Mouse (Mus musculus) heart, postnatal 0 days (tissue): ENCODE results near the gene Efemp2. TPM values are rescaled to one million over a fixed set of nuclear protein-coding genes. Genes with fewer than 3 reads are reported as not detected.
A peak's percentile ranks its signal among the peaks of the same experiment; 100 is the strongest.

Experiments used
- ATAC-seq: fragments of 200-750 bp; cut with Nextera tagmentation; 2 replicates; pipeline ENCODE4 v1.8.0; 2017; ENCODE audit warnings: low read depth, moderate number of reproducible peaks, moderate library complexity; ENCODE audit not compliant: insufficient read depth
- DNase-seq: peaks from one replicate; pipeline ENCODE4 v3.0.0-alpha.2; 2016; ENCODE audit warnings: low spot score
- H3K27ac ChIP-seq: fragments of 300-500 bp; sonication (generic); 2 replicates; pipeline ENCODE4 v1.5.1; 2014; ENCODE audit warnings: low read depth, mild to moderate bottlenecking
- H3K27me3 ChIP-seq: fragments of 300-500 bp; sonication (generic); 2 replicates; pipeline ENCODE4 v1.6.1; 2014; ENCODE audit warnings: low read length, mixed read lengths; ENCODE audit not compliant: control insufficient read depth, insufficient read depth
- H3K36me3 ChIP-seq: fragments of 300-500 bp; sonication (generic); replicated peaks from 2 replicates; pipeline ENCODE4 v1.6.1; 2014; ENCODE audit warnings: low read length, mixed read lengths; ENCODE audit not compliant: control insufficient read depth, insufficient read depth
- H3K4me1 ChIP-seq: fragments of 300-500 bp; sonication (generic); 2 replicates; pipeline ENCODE4 v1.6.1; 2014; ENCODE audit warnings: antibody characterized with exemption; ENCODE audit not compliant: control insufficient read depth, insufficient read depth
- H3K4me2 ChIP-seq: fragments of 300-500 bp; sonication (generic); 2 replicates; pipeline ENCODE4 v1.6.1; 2014; ENCODE audit warnings: low read depth, mild to moderate bottlenecking, low read length, moderate library complexity
- H3K4me3 ChIP-seq: fragments of 300-500 bp; sonication (generic); 2 replicates; pipeline ENCODE4 v1.5.1; 2014; ENCODE audit warnings: low read depth, low read length
- H3K9ac ChIP-seq: fragments of 300-500 bp; sonication (generic); replicated peaks from 2 replicates; pipeline ENCODE4 v1.6.1; 2014; ENCODE audit warnings: low read depth, low read length, mixed read lengths
- H3K9me3 ChIP-seq: fragments of 300-500 bp; sonication (generic); replicated peaks from 2 replicates; pipeline ENCODE4 v1.6.1; 2016; ENCODE audit warnings: low read length; ENCODE audit not compliant: control insufficient read depth
- CTCF ChIP-seq: IDR thresholded peaks from 2 replicates; pipeline ENCODE4 v1.5.1; 2016; ENCODE audit warnings: antibody characterized with exemption, control low read depth, low read depth
- EP300 ChIP-seq: IDR thresholded peaks from 2 replicates; pipeline ENCODE4 v1.6.1; 2016; ENCODE audit warnings: antibody characterized with exemption, low read depth
- WGBS: fragments of 180-500 bp; shearing (Covaris S2); extraction: QIAGEN DNeasy Blood & Tissue Kit; methylation state at CpG from one replicate; pipeline ENCODE4 v1.1.7; 2014; 5-methylcytosine and 5-hydroxymethylcytosine counted together
- polyA plus RNA-seq: library from polyadenylated mRNA; unstranded; fragments of >200 nt; fragmentation: Nextera tagmentation; extraction: Ambion mirVana; gene quantifications from 2 replicates; pipeline ENCODE4 v1.2.1, GENCODE M21; 2015
- total RNA-seq: library from RNA; depleted of rRNA; stranded (reverse); fragments of >200 nt; gene quantifications from 2 replicates; pipeline ENCODE4 v1.2.3, GENCODE M21; 2014; ENCODE audit warnings: low replicate concordance

Gene Efemp2
- total and polyA plus RNA-seq, 2 experiments from 2014 or later, result 32.2 to 46.8 TPM

GRCm38 (mm10) chr19:5472857-5473256 is 897 bp upstream of the Efemp2 start:
- Histone ChIP-seq H3K9me3 (no peaks in the 10 kb centered on the region), H3K36me3 (peaks cover 7% of the 10 kb centered on the region), H3K4me3 (no peak overlapping the region), H3K27ac (no peak overlapping the region), H3K27me3 (no peaks in the 10 kb centered on the region), H3K4me2 (no peak overlapping the region), H3K9ac (no peak overlapping the region), H3K4me1 (no peaks in the 10 kb centered on the region)
- TF ChIP-seq EP300 (no peak), CTCF (no peak)
- ATAC-seq, result no peak
- 80% methylated on average over 3 of the region's 3 CpGs for WGBS
- DNase-seq, result no peak

- TF ChIP-seq EP300, result no peak
- TF ChIP-seq CTCF, result no peak
- peak; percentile 47 for ATAC-seq
- under 1% methylated on average over 38 of the region's 68 CpGs for WGBS
- Histone ChIP-seq H3K27ac (peak overlapping the region; percentile 68), H3K36me3 (peaks cover 7% of the 10 kb centered on the region), H3K4me2 (peak overlapping the region; percentile 98), H3K4me1 (no peaks in the 10 kb centered on the region), H3K9ac (peak overlapping the region; percentile 82), H3K9me3 (no peaks in the 10 kb centered on the region), H3K4me3 (peak overlapping the region; percentile 64), H3K27me3 (no peaks in the 10 kb centered on the region)
- no peak for DNase-seq
Observed at GRCm38 (mm10) chr19:5474281-5475068, 721 bp downstream of the Efemp2 start.

GRCm38 (mm10) chr19:5475069-5475714 is 1.4 kb downstream of the Efemp2 start:
- no peak for TF ChIP-seq CTCF
- TF ChIP-seq EP300, result no peak
- WGBS, result 18% methylated on average over 13 of the region's 13 CpGs

DNA sequence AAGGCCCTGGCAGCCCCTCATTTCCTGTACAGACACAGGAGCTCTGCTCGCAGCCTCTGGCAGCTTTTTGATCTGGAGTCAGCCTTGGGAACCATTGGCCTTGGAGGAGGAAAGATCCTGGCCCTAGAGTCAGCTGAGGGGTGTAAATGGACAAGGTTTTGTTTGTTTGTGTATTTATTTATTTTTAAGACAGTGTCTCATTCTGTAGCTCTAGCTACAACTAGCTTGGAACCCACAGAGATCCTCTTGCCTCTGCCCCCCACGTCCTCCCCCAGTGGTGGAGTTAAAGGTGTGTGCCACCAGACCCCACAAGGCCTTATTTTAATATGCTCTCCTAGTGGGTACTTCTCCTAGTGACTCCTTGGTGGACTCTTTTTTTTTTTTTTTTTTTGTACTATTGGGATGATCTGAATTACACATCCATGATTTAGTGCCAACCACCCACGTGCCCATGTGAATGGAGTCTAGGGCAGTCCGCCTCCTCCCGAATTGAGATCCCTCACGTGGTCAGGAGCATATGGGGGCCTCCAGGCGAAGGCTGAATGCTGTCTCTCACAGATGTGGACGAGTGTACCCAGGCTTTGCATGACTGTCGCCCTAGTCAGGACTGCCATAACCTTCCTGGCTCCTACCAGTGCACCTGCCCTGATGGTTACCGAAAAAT is 3.4 kb downstream of the Efemp2 start:
- ATAC-seq (no peak), DNase-seq (no peak)
- Histone ChIP-seq H3K9ac (no peak overlapping the region), H3K4me3 (no peak overlapping the region), H3K4me2 (no peak overlapping the region), H3K27ac (no peak overlapping the region), H3K4me1 (no peaks in the 10 kb centered on the region), H3K9me3 (no peaks in the 10 kb centered on the region), H3K36me3 (peaks cover 30% of the 10 kb centered on the region), H3K27me3 (no peaks in the 10 kb centered on the region)
- 92% methylated on average over 10 of the region's 10 CpGs for WGBS
- no peak for TF ChIP-seq CTCF
- TF ChIP-seq EP300, result no peak

More at GRCm38 (mm10) chr19:5475069-5475714, 1.4 kb downstream of the Efemp2 start:
- Histone ChIP-seq H3K4me1 (no peaks in the 10 kb centered on the region), H3K4me2 (peak overlapping the region; percentile 98), H3K36me3 (peaks cover 13% of the 10 kb centered on the region), H3K27ac (peak overlapping the region; percentile 68), H3K9ac (peak overlapping the region; percentile 82), H3K9me3 (no peaks in the 10 kb centered on the region), H3K4me3 (peak overlapping the region; percentile 64), H3K27me3 (no peaks in the 10 kb centered on the region)
- ATAC-seq (peak; percentile 19), DNase-seq (no peak)

- TF ChIP-seq CTCF (no peak), EP300 (no peak)
Observed at GRCm38 (mm10) chr19:5477668-5478300, 4.0 kb downstream of the Efemp2 start.

More at GRCm38 (mm10) chr19:5477668-5478300, 4.0 kb downstream of the Efemp2 start:
- WGBS, result 89% methylated on average over 18 of the region's 18 CpGs
- Histone ChIP-seq H3K27ac (no peak overlapping the region), H3K9ac (no peak overlapping the region), H3K4me2 (no peak overlapping the region), H3K36me3 (peaks cover 37% of the 10 kb centered on the region), H3K9me3 (no peaks in the 10 kb centered on the region), H3K27me3 (no peaks in the 10 kb centered on the region), H3K4me3 (no peak overlapping the region), H3K4me1 (no peaks in the 10 kb centered on the region)
- no peak for ATAC-seq
- no peak for DNase-seq
